Mouse (Mus musculus) retina, postnatal 7 days (tissue): ENCODE measurements around the gene Zfp219.
A peak's percentile ranks its signal among the peaks of the same experiment; 100 is the strongest.

ENCODE experiments used
- DNase-seq: peaks from one replicate; pipeline ENCODE4 v3.0.0-alpha.2; 2012; ENCODE audit warnings: low read depth, low spot score

Zfp219 gene

DNA sequence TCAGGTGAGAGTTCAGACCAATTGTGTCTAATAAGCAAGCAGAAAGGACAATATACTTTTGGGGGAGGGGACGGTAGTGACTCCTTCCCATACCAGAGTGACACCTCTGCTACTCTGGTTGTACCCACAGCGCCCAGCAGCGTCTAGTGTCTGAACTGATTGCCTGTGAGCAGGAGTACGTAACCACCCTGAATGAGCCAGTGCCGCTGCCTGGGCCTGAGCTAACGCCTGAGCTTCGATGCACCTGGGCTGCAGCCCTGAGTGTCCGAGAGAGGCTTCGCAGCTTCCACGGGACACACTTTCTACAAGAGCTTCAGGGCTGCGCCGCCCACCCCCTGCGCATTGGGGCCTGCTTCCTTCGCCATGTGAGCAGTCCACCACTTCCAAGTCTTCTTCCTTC is 23.1 kb downstream of the Zfp219 start:
- no peak for DNase-seq

DNA sequence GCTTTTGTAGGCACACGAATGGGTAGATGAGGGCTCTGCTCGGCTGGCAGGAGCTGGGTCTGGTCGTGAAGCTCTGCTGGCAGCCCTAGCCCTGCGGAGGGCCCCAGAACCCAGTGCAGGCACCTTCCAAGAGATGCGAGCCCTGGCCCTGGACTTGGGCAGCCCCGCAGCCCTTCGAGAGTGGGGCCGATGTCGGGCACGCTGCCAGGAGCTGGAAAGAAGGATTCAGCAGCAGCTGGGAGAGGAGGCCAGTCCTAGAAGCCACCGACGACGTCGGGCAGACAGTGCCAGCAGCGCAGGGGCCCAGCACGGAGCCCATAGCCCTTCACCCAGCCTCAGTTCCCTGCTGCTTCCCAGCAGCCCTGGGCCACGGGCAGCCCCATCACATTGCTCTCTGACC is 23.7 kb downstream of the Zfp219 start:
- no peak for DNase-seq

DNA sequence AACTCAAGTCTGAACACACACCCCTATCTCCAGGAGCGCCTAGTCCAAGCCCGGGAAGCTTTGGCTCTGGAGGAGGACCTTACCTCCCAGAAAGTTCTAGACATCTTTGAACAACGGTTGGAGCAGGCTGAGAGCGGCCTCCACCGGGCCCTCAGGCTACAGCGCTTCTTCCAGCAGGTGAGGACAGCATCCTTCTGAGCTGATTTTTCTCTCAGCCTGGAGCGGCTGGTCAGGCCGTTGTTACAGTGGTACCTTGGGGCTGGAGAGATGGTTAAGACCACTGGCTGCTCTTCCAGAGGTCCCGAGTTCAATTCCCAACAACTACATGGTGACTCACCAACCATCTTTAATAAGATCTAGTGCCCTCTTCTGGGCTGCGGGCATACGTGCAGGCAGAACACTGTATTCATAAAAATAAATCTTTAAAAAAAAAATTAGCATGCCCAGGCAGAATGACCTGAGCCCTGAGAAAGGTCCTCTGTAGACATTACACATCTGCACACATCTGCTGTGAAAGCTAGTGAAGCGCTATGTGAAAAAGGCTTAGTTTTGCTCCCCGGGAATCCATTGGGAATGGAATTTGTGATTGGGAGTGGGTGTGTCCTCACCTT is 24.2 kb downstream of the Zfp219 start:
- no peak for DNase-seq

DNA sequence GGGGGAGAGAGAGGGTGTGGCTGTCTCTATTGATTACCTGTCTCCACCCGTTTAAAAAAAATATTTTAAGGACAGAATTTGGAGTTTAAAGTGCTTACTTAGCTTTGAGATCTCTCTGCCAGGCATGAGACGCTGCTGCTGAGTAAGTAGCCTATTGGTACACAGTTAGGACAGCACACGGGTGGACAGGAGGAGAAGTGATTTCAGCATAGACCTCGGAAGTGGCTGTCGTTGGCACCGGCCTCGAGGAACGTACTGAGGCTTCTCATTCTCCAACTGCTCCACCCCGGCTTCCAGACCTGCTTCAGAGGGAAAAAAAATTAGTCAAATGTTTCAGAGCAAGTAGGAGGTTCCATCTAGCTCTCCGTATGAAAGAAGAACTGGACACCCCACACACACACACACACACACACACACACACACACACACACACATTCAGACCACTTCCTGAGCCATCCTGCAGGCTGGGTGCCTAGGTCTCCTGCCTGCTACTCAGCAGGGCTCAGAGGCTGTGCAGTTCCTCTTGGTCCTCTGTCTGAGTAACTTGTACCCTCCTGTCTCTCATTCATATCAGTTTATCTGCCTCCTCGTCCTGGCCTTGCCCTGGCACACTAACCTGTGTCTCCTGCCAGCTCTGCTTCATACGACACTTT is 25.2 kb downstream of the Zfp219 start:
- DNase-seq = no peak

DNA sequence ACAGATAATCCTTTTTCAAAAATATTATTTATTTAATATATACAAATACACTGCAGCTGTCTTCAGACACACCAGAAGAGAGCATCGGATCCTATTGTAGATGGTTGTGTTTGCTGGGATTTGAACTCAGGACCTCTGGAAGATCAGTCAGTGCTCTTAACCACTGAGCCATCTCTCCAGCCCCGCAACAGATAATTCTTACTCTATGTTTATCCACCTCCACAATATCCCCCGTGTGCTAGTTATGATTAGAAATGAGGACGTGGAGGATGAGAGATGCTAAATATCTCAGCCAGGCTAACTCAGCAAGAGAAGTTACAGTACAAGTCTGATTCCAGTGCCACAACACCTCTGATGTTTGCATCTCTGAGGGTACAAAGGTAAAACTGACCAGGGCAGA is 26.1 kb downstream of the Zfp219 start:
- DNase-seq = no peak

DNA sequence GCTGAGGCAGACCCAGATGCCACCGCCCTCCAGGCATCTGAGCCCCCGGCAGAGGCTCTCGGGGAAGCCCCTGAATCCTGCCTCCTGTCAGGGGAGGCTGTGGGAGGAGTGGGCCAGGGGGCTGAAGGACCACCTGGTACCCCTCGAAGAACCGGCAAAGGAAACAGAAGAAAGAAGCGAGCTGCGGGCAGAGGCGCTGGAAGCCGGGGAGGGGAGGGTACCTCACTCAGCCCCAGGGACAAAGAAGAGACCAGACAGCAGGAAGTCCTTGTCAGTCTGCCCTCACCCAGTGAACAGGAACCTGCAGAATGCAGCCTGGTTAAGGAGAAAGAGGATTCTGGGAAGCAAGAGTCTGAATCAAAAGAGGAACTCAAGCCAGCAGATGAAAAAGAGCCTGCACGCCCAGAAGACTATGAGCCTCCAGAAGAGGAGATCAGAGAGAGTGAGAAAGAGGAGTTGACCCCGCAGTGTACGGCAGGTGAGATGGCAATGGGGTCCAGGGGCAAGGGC is 31.0 kb downstream of the Zfp219 start:
- no peak for DNase-seq

DNA sequence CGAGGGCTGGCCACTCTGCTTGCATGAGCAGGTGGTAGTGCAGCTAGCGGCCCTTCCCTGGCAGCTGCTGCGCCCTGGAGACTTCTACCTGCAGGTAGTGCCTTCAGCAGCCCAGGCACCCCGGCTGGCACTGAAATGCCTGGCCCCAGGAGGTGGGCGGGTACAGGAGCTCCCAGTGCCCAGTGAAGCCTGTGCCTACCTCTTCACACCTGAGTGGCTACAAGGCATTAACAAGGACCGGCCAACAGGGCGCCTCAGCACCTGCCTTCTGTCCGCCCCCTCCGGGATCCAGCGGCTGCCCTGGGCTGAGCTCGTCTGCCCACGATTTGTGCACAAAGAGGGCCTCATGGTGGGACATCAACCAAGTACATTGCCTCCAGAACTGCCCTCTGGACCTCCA is 31.8 kb downstream of the Zfp219 start:
- DNase-seq = no peak

DNA sequence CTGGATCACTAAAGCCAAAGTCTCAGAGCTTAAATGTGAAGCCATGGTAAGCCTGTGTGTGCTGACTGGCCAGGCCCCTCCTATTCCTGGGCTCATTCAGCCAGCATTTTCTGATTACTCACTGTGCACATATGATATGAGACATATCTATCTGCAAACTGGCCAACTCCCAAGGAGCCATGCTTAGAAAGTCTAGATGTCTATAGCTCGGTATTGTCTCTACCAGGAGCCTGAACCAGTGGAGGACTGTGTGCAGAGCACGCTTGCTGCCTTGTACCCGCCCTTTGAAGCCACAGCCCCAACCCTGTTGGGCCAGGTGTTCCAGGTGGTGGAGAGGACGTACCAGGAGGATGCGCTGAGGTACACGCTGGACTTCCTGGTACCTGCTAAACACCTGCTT is 33.4 kb downstream of the Zfp219 start:
- DNase-seq = no peak

DNA sequence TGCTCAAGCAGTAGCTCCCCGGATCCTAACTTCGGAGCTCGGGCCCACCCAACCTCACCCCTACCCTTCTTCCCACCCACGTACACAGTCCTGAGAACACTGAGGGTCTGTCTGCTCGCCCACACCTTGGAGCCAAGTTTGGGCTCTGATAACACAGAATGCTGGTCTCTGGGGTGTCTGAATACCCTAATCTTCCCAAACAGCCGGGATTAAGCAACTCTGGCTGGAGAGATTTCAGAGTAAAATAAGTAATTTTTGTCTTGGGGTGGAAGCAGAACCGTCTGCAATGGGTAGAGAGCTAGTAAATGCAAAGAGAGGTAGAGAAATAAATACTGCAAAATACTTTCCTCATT is 34.4 kb downstream of the Zfp219 start:
- DNase-seq = no peak

DNA sequence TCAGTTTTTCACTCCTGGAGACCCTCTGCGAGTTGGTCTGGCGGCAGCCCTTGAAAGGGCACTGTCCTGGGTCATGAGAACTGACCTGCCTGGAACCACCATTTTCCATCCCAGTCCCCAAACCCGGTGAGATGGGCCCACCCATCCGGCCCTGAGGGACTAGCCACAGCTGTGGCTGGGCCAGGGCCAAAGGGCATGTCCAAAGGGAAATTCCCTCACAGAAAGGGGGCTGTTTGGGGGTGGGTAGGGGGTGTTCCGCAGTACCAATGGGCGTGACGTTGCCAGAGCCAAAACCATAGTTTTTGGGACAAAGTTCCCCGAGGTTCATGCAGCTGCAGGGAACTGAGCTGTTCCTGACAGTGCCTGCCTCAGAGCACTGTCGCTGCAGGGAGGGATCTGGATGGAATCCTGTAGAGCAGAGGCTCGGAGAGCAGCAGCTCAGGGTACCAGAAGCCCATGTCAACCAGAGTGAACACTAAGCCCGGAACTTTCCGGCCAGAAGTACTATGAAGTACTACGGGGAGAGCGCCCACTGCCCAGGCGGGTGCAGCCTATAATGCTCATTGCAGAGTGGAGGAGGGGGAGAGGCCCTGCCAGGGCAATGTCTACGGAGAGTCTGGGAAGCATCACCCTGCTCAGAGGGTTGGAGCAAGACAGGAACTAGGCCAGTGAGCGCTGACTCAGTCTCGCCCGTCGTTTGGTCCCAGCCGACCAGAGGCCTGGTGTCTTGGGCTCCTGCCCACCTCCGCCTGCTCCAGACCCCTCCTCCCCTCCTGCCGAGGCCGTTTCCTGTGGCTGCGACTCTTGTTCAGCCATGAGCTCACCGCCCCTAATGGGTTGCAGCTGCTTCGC is 35.0 kb downstream of the Zfp219 start:
- no peak for DNase-seq

DNA sequence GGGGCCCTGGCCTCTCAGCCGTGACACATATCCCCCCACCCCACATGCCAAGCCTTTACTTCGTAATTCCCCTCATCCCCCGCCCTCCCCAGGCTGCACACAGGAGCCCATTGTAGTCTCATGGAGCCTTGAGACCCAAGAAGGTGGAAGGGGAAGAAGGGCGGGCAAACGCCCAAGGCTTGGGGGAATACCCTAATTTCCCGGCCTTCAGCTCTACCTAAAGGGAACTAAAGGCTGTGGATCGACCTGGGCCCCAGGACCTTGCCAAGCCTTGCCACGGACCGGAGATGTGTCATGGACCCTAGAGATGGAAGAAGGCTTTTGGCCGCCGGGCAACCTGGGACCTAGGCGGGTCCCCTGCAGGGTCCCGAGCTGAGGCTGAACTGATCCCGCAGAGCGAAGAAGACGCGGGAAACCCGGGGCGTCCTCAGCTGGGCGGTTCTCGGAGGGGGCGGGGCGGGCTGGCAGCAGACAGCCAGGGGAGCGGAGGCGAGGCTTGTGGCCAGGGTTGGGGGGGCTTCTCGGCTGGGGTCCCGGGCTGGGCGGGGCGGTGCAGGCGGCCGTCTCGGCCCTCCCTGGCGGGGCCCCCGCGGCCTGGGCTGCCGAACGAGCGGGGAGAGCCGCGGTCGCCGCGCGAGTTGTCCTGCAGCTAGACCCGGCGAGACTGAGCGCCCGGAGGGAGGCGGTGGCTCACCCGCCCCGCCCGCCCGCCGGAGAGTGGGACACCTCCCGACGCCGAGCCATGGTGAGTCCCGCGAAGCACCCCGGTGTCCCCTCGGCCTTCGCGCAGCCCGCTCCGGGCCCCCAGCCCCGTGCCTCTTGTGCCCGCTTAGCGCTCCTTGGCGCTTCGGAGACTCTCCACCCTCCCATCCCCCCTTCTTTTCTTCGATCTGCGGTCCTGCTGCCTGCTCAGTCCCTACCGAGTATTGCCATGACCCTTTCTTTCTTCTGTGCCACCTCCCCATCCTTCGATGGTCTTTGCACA is 36.0 kb downstream of the Zfp219 start, which contains the start of gene Arhgef40:
Gene Arhgef40 (plus strand): TSS at position 473 of the 985 bp plus-strand sequence.
- DNase-seq = peak; percentile 35

DNA sequence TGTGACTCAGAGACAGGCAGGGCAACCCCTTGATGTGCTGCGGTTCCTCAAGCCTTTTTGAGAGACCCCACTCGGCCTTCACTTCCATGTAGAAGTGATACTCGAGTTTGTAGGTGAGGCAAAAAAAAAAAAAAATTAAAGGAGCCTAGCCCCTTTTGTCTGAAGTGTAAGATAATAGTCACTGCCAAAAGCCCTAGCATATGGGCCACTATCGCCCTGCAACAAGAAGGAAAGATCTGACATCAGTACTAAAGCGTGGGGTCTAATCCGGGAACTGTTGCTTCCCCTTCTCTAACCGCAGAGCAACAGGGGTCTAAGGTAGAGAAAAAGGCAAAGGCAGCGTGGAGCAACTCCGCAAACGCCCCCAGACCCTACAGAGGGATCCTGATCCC is 36.7 kb downstream of the Zfp219 start:
- no peak for DNase-seq

DNA sequence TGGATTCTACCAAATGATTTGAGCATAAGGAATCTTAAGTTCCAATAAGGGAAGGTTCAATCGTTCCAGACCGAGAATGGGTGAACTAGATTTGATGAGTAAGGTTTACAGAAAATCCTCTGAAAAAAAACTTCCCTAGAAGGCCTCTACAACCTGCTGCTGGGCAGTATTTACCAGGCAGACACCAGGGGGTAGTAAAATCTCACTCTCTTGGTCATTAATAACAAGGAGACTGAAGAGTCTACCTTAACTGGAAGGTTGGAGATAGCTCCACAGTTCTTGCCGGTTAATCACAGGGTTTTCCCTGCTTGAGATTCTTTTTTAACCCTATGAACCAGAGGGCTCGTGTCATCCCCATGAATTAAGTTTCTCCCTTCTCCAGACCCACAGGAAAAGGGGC is 37.3 kb downstream of the Zfp219 start:
- DNase-seq = no peak

DNA sequence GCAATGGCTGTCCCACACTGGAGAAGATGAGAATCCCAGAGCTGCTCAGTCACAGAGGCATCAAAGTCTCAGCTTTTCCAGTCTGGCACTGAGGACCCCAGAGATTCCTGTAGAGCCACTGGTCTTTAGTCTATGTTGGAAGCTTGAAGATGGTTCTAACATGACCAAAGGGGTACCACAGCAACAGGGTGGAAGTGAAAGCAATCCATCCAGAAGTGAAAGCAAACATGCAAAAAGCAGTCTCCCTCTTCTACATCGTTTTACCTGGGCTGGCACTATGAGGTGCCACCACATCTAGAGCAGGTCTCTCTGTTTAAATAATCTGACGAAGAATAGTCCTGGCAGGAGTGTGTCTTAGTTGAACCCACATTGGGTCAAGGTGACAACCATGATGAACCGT is 41.3 kb downstream of the Zfp219 start:
- no peak for DNase-seq

DNA sequence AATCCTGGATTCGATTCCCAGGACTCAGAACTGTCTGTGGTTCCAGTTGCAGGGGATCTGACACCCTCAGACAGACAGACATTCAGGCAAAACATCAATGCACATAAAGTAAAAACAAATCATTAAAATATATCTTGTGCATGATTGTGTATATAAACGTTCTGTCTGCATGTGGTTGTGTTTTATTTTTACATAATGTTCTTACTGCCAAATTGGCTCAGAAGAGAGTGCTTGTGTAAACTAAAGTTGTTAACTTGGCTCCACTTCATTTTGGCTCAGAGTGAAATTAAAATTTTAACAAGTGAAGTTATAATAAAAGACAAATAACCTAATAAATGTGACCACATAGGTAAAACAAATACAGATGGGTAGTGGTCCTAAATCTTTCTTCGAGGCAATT is 53.1 kb downstream of the Zfp219 start:
- no peak for DNase-seq

DNA sequence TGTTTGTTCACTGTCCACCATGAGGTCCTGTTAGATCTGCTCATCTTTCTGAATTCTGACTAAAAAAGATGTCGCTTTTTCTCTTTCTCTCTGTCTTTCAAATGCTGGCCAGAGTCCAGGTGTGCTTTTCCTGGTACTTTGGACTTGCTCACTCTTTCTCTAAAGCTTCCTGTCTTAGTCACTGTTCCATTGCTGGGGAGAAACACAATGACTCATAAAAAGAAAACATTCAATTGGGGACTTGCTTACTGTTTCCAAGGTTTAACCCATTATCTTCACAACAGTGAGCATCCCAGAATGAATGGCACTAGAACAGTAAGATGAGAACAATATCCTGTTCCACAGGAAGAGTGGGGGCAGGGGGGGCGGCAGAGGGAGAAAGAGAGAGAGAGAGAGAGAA is 60.2 kb downstream of the Zfp219 start:
- DNase-seq = no peak
